Mouse (Mus musculus) stomach, postnatal 0 days (tissue): Measurements from ENCODE around the gene Tpmt. TPM values are rescaled to one million over a fixed set of nuclear protein-coding genes. Genes with fewer than 3 reads are reported as not detected.
A peak's percentile ranks its signal among the peaks of the same experiment; 100 is the strongest.

Experiments
- ATAC-seq: fragments of 200-750 bp; cut with Nextera tagmentation; 2 replicates; pipeline ENCODE4 v1.8.0; 2017; ENCODE audit not compliant: low FRiP score, low TSS enrichment
- DNase-seq: peaks from one replicate; pipeline ENCODE4 v3.0.0-alpha.2; 2016; ENCODE audit warnings: low spot score
- H3K27ac ChIP-seq: fragments of 300-500 bp; sonication (generic); replicated peaks from 2 replicates; pipeline ENCODE4 v1.5.1; 2014; ENCODE audit warnings: mild to moderate bottlenecking, control low read depth
- H3K27me3 ChIP-seq: fragments of 300-500 bp; sonication (generic); 2 replicates; pipeline ENCODE4 v1.6.1; 2014; ENCODE audit warnings: low read length; ENCODE audit not compliant: control insufficient read depth, insufficient read depth
- H3K36me3 ChIP-seq: fragments of 300-500 bp; sonication (generic); 2 replicates; pipeline ENCODE4 v1.6.1; 2014; ENCODE audit warnings: low read length, mixed read lengths; ENCODE audit not compliant: control insufficient read depth, insufficient read depth
- H3K4me1 ChIP-seq: fragments of 300-500 bp; sonication (generic); replicated peaks from 2 replicates; pipeline ENCODE4 v1.6.1; 2014; ENCODE audit warnings: antibody characterized with exemption; ENCODE audit not compliant: control insufficient read depth, insufficient read depth
- H3K4me2 ChIP-seq: fragments of 300-500 bp; sonication (generic); replicated peaks from 2 replicates; pipeline ENCODE4 v1.6.1; 2014; ENCODE audit warnings: low read depth, mild to moderate bottlenecking, control low read depth, moderate library complexity
- H3K4me3 ChIP-seq: fragments of 300-500 bp; sonication (generic); 2 replicates; pipeline ENCODE4 v1.5.1; 2014; ENCODE audit warnings: low read depth, low read length, control low read depth
- H3K9ac ChIP-seq: fragments of 300-500 bp; sonication (generic); 2 replicates; pipeline ENCODE4 v1.6.1; 2014; ENCODE audit warnings: mild to moderate bottlenecking, low read length, control low read depth, mixed read lengths
- H3K9me3 ChIP-seq: fragments of 300-500 bp; sonication (generic); 2 replicates; pipeline ENCODE4 v1.6.1; 2016; ENCODE audit warnings: low read length; ENCODE audit not compliant: control insufficient read depth
- CTCF ChIP-seq: IDR thresholded peaks from 2 replicates; pipeline ENCODE4 v1.5.1; 2016; ENCODE audit warnings: antibody characterized with exemption, low read depth, mild to moderate bottlenecking, moderate library complexity
- EP300 ChIP-seq: optimal IDR thresholded peaks from 2 replicates; pipeline ENCODE3; 2016; ENCODE audit warnings: antibody characterized with exemption
- WGBS: fragments of 180-500 bp; shearing (Covaris S2); extraction: QIAGEN DNeasy Blood & Tissue Kit; methylation state at CpG from one replicate; pipeline ENCODE4 v1.1.7; 2014; 5-methylcytosine and 5-hydroxymethylcytosine counted together
- polyA plus RNA-seq: library from polyadenylated mRNA; unstranded; fragments of >200 nt; fragmentation: Nextera tagmentation; extraction: Ambion mirVana; gene quantifications from 2 replicates; pipeline ENCODE4 v1.2.1, GENCODE M21; 2015

Gene Tpmt
- polyA plus RNA-seq, 1 experiment from 2014 or later = 10.2 TPM

DNA sequence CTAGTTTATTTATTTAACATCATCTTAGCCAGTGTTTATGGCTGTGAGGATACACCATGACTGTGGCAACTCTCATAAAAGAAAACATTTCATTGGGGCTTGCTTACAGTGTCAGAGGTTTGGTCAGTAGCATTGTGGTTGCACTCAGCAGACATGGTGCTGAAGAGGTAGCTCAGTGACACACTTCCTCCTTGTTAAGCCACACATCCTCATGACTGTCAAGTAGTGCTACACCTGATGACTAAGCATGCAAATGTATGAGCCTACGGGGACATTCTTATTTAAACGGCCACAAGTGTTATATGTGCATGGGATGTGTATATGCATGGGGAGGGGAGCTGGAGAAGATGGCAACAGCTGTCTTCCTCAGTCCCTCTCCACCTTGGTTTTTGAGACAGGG, 60.7 kb downstream of the Tpmt start:
- Histone ChIP-seq H3K4me3 (no peak overlapping the region), H3K9ac (no peak overlapping the region), H3K27ac (no peak overlapping the region), H3K36me3 (no peaks in the 10 kb centered on the region), H3K4me1 (no peaks in the 10 kb centered on the region), H3K4me2 (no peak overlapping the region), H3K9me3 (no peaks in the 10 kb centered on the region), H3K27me3 (no peaks in the 10 kb centered on the region)
- TF ChIP-seq EP300 = no peak
- no peak for TF ChIP-seq CTCF
- WGBS = 72% methylated on average over 2 of the region's 2 CpGs
- ATAC-seq = no peak
- DNase-seq = no peak

DNA sequence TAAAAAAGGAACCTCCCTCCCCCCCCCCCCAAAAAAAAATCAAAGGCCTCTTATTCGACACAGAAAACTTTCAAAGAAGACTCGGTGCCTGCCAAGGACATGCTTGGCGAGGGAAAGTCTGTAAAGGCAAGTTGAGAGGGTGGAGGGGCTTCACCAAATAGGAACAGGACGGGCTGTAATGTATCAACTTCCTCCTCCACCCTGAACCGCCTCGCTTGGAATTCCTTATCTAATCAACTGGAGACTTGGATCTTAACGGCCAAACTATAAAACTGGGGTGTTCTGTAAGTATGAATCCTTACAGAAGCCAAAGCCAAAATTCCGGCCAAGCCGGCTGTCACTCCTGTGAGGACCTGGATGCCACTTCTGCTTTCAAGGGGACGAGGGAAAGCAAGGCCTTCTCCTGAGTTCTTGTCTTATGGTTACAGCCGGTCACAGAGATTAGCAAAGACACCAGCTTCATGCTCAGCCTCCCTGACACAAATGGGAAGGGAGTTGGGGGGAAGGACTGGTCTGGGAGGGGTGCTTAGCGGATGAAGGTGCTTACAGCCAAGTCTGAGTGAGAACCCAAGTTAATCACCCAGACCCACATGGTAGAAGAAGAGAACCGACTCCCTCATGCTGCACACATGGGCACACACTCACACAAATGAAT, 64.6 kb downstream of the Tpmt start:
- no peak for ATAC-seq
- no peak overlapping the region for H3K4me2 ChIP-seq
- 39% methylated on average over 13 of the region's 13 CpGs for WGBS
- peak; percentile 26 for DNase-seq
- no peak overlapping the region for H3K27ac ChIP-seq
- H3K27me3 ChIP-seq = no peaks in the 10 kb centered on the region
- H3K4me1 ChIP-seq = no peaks in the 10 kb centered on the region
- H3K9ac ChIP-seq = no peak overlapping the region
- no peaks in the 10 kb centered on the region for H3K36me3 ChIP-seq
- no peaks in the 10 kb centered on the region for H3K9me3 ChIP-seq
- H3K4me3 ChIP-seq = no peak overlapping the region
- TF ChIP-seq EP300 (no peak), CTCF (no peak)

DNA sequence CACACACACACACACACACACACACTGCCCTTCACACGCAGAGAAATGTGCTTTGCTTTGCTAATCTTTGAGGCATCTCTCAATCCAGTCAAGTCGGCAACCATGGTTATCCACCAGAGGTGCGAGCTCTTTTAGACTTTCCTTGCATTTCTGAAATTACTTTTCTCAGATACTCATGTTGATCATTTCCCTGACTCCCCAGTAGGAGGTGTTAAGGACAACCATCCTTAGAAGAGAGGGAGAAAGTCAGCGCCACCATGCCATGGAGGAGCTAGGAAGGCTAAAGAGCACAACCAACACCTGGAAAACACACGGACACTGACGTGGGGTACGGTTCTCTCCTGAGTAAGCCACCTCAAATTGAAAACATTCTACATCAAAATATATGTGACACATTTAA, 68.0 kb downstream of the Tpmt start:
- Histone ChIP-seq H3K4me2 (no peak overlapping the region), H3K27ac (no peak overlapping the region), H3K36me3 (no peaks in the 10 kb centered on the region), H3K9me3 (no peaks in the 10 kb centered on the region), H3K27me3 (no peaks in the 10 kb centered on the region), H3K4me1 (no peaks in the 10 kb centered on the region), H3K9ac (no peak overlapping the region), H3K4me3 (no peak overlapping the region)
- 82% methylated on average over 7 of the region's 7 CpGs for WGBS
- ATAC-seq = no peak
- no peak for DNase-seq
- TF ChIP-seq EP300 = no peak
- TF ChIP-seq CTCF = peak; percentile 60

DNA sequence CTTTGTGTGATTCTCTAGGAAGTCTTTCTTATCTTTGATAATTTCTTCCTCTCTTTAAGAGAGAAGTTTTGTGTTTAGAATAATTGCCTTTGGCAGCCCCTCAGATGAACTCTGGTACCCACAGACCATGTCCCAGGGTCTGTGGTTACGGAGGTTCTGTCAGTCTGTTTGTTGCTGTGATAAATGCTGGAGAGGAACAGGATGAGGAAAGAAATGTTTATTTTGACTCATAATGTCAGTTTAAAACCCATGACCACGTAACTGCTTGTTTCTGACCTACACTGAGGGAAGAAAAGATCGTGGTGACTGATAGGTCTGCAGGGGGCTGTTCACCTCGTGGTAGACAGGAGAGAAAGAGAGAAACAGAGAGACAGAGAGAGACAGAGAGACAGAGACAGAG, 68.6 kb downstream of the Tpmt start:
- H3K4me1 ChIP-seq = no peaks in the 10 kb centered on the region
- no peak for ATAC-seq
- no peaks in the 10 kb centered on the region for H3K9me3 ChIP-seq
- 28% methylated on average over 4 of the region's 4 CpGs for WGBS
- no peak overlapping the region for H3K27ac ChIP-seq
- H3K27me3 ChIP-seq = no peaks in the 10 kb centered on the region
- TF ChIP-seq CTCF (no peak), EP300 (no peak)
- no peak overlapping the region for H3K4me3 ChIP-seq
- H3K36me3 ChIP-seq = no peaks in the 10 kb centered on the region
- no peak overlapping the region for H3K9ac ChIP-seq
- H3K4me2 ChIP-seq = no peak overlapping the region
- DNase-seq = no peak

DNA sequence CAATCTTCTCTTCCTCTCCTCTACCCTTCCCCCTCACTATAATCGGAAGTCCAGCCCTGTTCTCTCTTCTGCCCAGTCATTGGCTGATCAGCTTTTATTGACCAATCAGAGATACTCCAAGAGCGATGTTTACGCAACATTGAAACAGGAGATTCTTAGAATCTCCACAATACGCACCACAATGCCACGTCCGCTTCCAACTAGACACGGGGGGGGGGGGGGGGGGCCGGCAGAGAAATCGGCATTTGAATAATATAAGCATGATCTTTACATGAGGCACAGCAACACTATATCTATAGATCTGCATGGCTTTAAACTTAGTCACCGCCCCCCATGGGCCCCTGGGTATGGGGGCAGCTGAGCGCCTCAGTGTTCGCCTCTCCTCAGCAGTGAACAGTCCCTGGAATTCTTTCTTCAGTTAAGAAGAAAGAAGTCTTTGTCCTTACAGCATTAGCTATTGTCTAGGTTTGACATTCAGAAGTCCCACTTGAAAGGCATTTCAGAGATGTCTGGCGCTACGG, 69.4 kb downstream of the Tpmt start:
- no peak overlapping the region for H3K27ac ChIP-seq
- no peak overlapping the region for H3K4me2 ChIP-seq
- H3K4me1 ChIP-seq = no peaks in the 10 kb centered on the region
- H3K4me3 ChIP-seq = no peak overlapping the region
- H3K9me3 ChIP-seq = no peaks in the 10 kb centered on the region
- H3K36me3 ChIP-seq = no peaks in the 10 kb centered on the region
- WGBS = 58% methylated on average over 13 of the region's 14 CpGs
- no peak overlapping the region for H3K9ac ChIP-seq
- ATAC-seq (no peak), DNase-seq (no peak)
- no peak for TF ChIP-seq CTCF
- no peak for TF ChIP-seq EP300
- no peaks in the 10 kb centered on the region for H3K27me3 ChIP-seq

Other genes starting within 250 kb of the Tpmt start
- 12.8 and 13.5 TPM in 2 replicates for gene Kif13a, start 114.9 kb downstream of the Tpmt start, polyA plus RNA-seq
- 3.6 and 3.8 TPM in 2 replicates for gene Nhlrc1, start 29.9 kb downstream of the Tpmt start, polyA plus RNA-seq
- 10.1 and 11.1 TPM in 2 replicates for gene Kdm1b, start 1.2 kb downstream of the Tpmt start, polyA plus RNA-seq
- gene Dek, start 61.5 kb upstream of the Tpmt start, polyA plus RNA-seq = 114 and 133 TPM in 2 replicates
- 3.7 and 4.0 TPM in 2 replicates for gene Rnf144b, start 77.9 kb upstream of the Tpmt start, polyA plus RNA-seq